Mouse (Mus musculus): ENCODE results near the gene 9930021J03Rik. TPM values are rescaled to one million over a fixed set of nuclear protein-coding genes. Genes with fewer than 3 reads are reported as not detected.
A peak's percentile ranks its signal among the peaks of the same experiment; 100 is the strongest.

The 9930021J03Rik gene
- total RNA-seq (2021) (10 to 100 TPM; 11.8 to 12.9 TPM), polyA plus RNA-seq (2012; rRNA removed) (5.7 and 12.2 TPM in 2 replicates)
- long read RNA-seq, partial matches to known transcripts = 4 of 4 reads
- long read RNA-seq, other reads (novel, unspliced or antisense) = 0 of 4 reads

DNA sequence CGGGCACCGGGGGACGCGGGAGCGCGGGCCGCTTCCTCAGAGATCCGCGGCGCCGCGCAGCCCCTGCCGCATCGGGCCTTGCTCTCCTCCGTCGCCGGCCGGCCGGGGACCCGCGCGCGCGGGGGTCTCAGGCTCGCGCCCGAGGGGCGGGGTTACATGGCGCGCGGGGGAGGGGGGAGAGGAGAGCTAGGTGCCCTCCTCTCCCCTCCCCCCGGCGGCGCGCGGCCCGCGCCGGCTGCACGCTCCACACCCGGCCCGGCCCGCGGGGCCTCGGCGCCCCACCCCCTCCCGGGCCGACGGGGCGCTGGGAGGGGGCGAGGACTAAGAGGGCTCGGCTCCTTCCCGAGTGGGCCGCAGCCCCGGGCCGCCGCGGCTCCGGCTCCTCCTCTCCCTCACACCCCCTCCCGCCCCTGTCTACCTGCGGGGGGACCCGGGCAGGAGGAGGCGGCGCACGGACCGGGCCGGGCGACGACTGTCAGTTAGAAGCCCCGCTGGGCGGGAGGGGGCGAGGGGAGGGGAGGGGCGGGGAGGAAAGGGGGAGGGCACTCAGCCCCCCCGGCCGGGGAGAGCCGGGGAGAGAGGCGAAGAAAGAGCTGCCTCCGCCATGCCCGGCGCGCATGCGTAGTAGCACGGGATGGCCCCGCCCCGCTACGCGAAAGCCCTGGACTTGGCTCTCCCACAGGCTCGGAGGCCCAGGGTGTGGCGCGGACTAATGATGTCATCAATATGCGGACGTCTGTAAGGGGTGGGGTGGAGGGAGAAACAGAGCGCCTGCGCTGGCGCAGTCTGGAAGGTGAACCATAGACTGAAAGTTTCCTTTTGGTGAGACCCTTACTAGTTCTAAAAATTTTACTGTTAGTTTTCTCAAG, at the start of gene 9930021J03Rik:
Gene 9930021J03Rik (minus strand): TSS at position 73 of the 869 bp plus-strand sequence.
- peak; percentile 97 to 98 for DNase-seq
- Histone ChIP-seq H3K79me2 (replicated peaks; ENCODE audit: control insufficient read depth, insufficient read depth, low read length) (peaks cover 2% of the 10 kb centered on the region; the same call in 1 of the 2 replicates), H3K36me3 (ENCODE audit: control insufficient read depth, insufficient read depth, low read length) (peaks cover 25% of the 10 kb centered on the region), H3K4me3 (peak within 1 kb of the TSS; percentile 80), H3K4me1 (ENCODE audit: control insufficient read depth, insufficient read depth, low read length) (peaks cover 2% of the 10 kb centered on the region), H3K9ac (ENCODE audit: low read depth, low read length) (peak within 1 kb of the TSS; percentile 81), H3K27ac (peak within 1 kb of the TSS; percentile 88), H3K27me3 (ENCODE audit: control insufficient read depth, insufficient read depth, low read length) (no peaks in the 10 kb centered on the region)
- WGBS = under 1% methylated on average over 68 of the region's 95 CpGs
- intact Hi-C loops (cut with DNase I) = loop anchor here (5.0 kb wide), 2 partner anchors 434 to 554 kb away; partner anchors contain the start of gene Jak2
- TF ChIP-seq CTCF (IDR thresholded peaks at IDR 0.05) (no peak), EP300 (IDR thresholded peaks at IDR 0.05; ENCODE audit: insufficient read depth, low read depth, low read length) (peak; percentile 87), POLR2A (IDR thresholded peaks at IDR 0.05; ENCODE audit: insufficient read depth, low read depth, low read length) (peak; percentile 88)

DNA sequence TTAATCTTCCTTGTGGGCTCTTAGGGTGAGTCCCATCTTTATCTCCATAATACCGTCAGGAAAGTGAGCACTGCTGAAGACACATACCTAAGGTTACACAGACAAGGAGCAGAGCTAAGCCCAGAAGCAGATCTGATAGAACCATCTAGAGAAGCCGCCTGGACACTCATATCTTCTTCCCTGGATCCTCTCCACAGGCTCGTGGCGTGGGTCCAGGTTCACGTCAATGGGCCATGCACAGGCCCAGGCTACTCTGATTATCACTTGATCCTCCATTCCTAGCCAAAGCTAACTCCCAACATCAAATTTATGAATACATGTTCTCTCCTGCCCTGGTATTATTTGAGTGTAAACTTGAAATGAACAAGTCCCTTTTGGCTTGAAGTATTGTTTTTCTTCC, 47.9 kb upstream of the 9930021J03Rik start:
- intact Hi-C loops (cut with DNase I) = no loop called here
- Histone ChIP-seq H3K4me1 (ENCODE audit: control insufficient read depth, insufficient read depth, low read length) (no peaks in the 10 kb centered on the region; the same call in 1 of the 2 replicates), H3K36me3 (ENCODE audit: control insufficient read depth, insufficient read depth, low read length) (no peaks in the 10 kb centered on the region), H3K27me3 (ENCODE audit: control insufficient read depth, insufficient read depth, low read length) (no peaks in the 10 kb centered on the region; the same call in 1 of the 2 replicates), H3K9ac (ENCODE audit: low read depth, low read length) (no peak overlapping the region), H3K4me3 (no peak overlapping the region), H3K79me2 (replicated peaks; ENCODE audit: control insufficient read depth, insufficient read depth, low read length) (no peaks in the 10 kb centered on the region), H3K27ac (no peak overlapping the region)
- DNase-seq = no peak
- no peak for TF ChIP-seq EP300 (IDR thresholded peaks at IDR 0.05; ENCODE audit: insufficient read depth, low read depth, low read length)
- no peak for TF ChIP-seq CTCF (IDR thresholded peaks at IDR 0.05)
- no peak for TF ChIP-seq POLR2A (IDR thresholded peaks at IDR 0.05; ENCODE audit: insufficient read depth, low read depth, low read length)
- 68% methylated on average over 5 of the region's 5 CpGs for WGBS

DNA sequence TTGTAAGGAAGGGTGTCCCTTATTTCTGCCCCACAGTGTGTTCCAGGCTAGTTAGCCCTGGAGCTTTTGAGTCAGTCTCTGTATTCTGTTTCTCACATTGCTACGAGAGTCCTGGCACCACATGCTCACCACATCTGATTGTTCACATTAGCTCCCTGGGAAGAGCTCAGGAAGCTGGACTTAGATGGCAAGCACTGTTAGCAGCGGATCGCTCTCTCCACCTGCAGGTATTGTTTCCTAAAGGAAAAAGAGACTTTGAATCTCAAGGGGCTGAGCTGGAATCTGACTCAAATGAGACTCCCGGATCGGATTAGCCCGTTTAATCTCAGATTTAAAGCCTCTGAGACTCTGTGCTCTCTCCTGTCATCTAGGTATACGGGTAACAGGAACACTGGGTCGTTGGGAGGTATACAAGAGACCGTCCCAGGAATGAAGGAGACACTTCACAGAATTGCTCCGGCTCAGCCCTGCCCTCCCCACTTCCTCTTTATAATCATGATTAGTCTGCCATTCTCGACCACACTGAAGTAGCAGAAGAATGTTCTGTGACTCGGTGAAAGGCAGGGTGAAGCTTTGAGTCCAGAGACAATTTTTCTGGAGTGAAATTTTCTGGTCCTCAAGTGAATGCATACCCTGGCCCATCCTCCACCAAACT, 45.4 kb upstream of the 9930021J03Rik start:
- TF ChIP-seq CTCF (IDR thresholded peaks at IDR 0.05) = no peak
- no peak for TF ChIP-seq EP300 (IDR thresholded peaks at IDR 0.05; ENCODE audit: insufficient read depth, low read depth, low read length)
- TF ChIP-seq POLR2A (IDR thresholded peaks at IDR 0.05; ENCODE audit: insufficient read depth, low read depth, low read length) = no peak
- Histone ChIP-seq H3K9ac (ENCODE audit: low read depth, low read length) (no peak overlapping the region), H3K4me1 (ENCODE audit: control insufficient read depth, insufficient read depth, low read length) (no peaks in the 10 kb centered on the region; the same call in 1 of the 2 replicates), H3K36me3 (ENCODE audit: control insufficient read depth, insufficient read depth, low read length) (no peaks in the 10 kb centered on the region), H3K27me3 (ENCODE audit: control insufficient read depth, insufficient read depth, low read length) (no peaks in the 10 kb centered on the region; the same call in 1 of the 2 replicates), H3K4me3 (no peak overlapping the region), H3K27ac (no peak overlapping the region), H3K79me2 (replicated peaks; ENCODE audit: control insufficient read depth, insufficient read depth, low read length) (no peaks in the 10 kb centered on the region)
- no peak for DNase-seq
- WGBS = 24% methylated on average over 12 of the region's 12 CpGs
- intact Hi-C loops (cut with DNase I) = no loop called here

DNA sequence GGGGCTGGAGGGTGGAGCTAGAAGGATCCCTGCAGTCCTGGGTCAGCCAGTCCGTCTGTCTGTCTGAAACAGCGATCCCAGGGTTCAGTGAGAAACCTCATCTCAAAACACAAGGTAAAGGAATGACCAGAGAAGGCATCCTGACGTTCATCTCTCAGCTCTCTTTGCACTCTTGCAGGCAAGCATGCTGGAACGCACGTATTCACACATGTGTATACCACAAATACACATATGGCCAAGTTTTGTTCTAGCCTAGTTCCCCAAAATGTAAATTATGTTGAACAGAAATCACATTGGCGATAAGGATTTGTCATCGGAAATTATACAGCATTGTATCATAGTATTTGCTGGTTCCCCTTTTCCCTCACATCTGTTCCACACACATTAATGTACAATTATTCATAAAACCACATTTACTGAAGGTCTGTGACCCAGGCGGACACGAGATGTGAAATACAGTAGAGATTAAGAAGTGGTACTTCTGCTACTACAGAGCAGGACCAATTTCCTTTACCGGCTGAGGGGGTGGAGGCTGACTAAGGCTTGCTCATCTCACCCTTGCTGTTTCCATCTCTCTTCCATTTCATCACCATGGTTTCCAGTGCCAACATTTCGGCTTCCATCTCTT, 44.2 kb upstream of the 9930021J03Rik start:
- 75% methylated on average over 11 of the region's 11 CpGs for WGBS
- H3K36me3 ChIP-seq (ENCODE audit: control insufficient read depth, insufficient read depth, low read length) = no peaks in the 10 kb centered on the region
- H3K27ac ChIP-seq = no peak overlapping the region
- no peak for TF ChIP-seq POLR2A (IDR thresholded peaks at IDR 0.05; ENCODE audit: insufficient read depth, low read depth, low read length)
- no peak for TF ChIP-seq EP300 (IDR thresholded peaks at IDR 0.05; ENCODE audit: insufficient read depth, low read depth, low read length)
- no peak for TF ChIP-seq CTCF (IDR thresholded peaks at IDR 0.05)
- no peaks in the 10 kb centered on the region; the same call in 1 of the 2 replicates for H3K4me1 ChIP-seq (ENCODE audit: control insufficient read depth, insufficient read depth, low read length)
- no peaks in the 10 kb centered on the region; the same call in 1 of the 2 replicates for H3K27me3 ChIP-seq (ENCODE audit: control insufficient read depth, insufficient read depth, low read length)
- no peak overlapping the region for H3K4me3 ChIP-seq
- no peak overlapping the region for H3K9ac ChIP-seq (ENCODE audit: low read depth, low read length)
- DNase-seq = no peak
- intact Hi-C loops (cut with DNase I) = no loop called here
- no peaks in the 10 kb centered on the region for H3K79me2 ChIP-seq (replicated peaks; ENCODE audit: control insufficient read depth, insufficient read depth, low read length)

DNA sequence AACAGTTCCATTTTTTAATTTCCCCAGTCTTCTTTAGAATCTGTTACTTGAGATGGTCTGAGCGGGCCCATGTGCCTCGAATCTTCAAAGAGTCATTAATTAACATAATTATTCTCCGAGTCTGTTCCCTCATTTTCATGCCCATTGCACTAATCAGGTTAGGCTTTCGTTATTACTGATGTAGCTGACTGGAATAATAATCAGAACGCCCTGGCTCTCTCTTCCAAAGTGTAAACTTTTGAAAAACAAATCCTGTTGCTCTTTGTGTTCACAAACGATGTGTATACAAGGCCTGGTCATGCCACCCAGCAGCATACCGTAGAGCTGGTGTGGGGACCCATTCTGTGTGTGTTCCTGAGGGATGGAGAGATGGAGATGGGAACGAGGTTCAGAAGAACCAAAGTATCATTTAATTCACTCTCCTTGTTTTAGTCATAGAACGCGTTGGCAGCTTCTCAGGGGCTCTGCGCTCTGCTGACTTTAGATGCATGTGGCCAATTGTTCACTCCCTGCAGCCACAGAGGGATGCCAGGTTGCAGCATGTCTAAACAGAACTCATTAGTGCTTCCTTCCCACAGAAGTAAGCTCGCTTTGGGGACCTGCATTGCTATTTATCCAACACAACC, 38.4 kb upstream of the 9930021J03Rik start:
- no peaks in the 10 kb centered on the region for H3K27me3 ChIP-seq (ENCODE audit: control insufficient read depth, insufficient read depth, low read length)
- H3K9ac ChIP-seq (ENCODE audit: low read depth, low read length) = no peak overlapping the region
- H3K79me2 ChIP-seq (replicated peaks; ENCODE audit: control insufficient read depth, insufficient read depth, low read length) = no peaks in the 10 kb centered on the region
- TF ChIP-seq CTCF (IDR thresholded peaks at IDR 0.05) = no peak
- no peak for TF ChIP-seq POLR2A (IDR thresholded peaks at IDR 0.05; ENCODE audit: insufficient read depth, low read depth, low read length)
- no peak for TF ChIP-seq EP300 (IDR thresholded peaks at IDR 0.05; ENCODE audit: insufficient read depth, low read depth, low read length)
- intact Hi-C loops (cut with DNase I) = no loop called here
- H3K4me1 ChIP-seq (ENCODE audit: control insufficient read depth, insufficient read depth, low read length) = no peaks in the 10 kb centered on the region
- no peak overlapping the region for H3K27ac ChIP-seq
- H3K4me3 ChIP-seq = no peak overlapping the region
- WGBS = 82% methylated on average over 12 of the region's 12 CpGs
- no peak for DNase-seq
- no peaks in the 10 kb centered on the region for H3K36me3 ChIP-seq (ENCODE audit: control insufficient read depth, insufficient read depth, low read length)

Measured in heart, adult 2 months (tissue).